Mouse (Mus musculus) liver, embryonic 15.5 days (tissue): ENCODE results near the gene Dnajc17. TPM values are rescaled to one million over a fixed set of nuclear protein-coding genes. Genes with fewer than 3 reads are reported as not detected.

Source experiments
- ATAC-seq: fragments of 200-750 bp; cut with Nextera tagmentation; 2 replicates; pipeline ENCODE4 v1.8.0; 2017; ENCODE audit warnings: moderate number of reproducible peaks, mild to moderate bottlenecking, moderate library complexity; ENCODE audit not compliant: insufficient read depth
- H3K27ac ChIP-seq: fragments of 300-500 bp; sonication (generic); replicated peaks from 2 replicates; pipeline ENCODE4 v1.5.1; 2015; ENCODE audit warnings: mild to moderate bottlenecking, inconsistent platforms
- H3K27me3 ChIP-seq: fragments of 300-500 bp; sonication (generic); 2 replicates; pipeline ENCODE4 v1.6.1; 2015; ENCODE audit warnings: mild to moderate bottlenecking, inconsistent platforms
- H3K36me3 ChIP-seq: fragments of 300-500 bp; sonication (generic); replicated peaks from 2 replicates; pipeline ENCODE4 v1.6.1; 2015; ENCODE audit warnings: moderate library complexity, mild to moderate bottlenecking, inconsistent platforms
- H3K4me1 ChIP-seq: fragments of 300-500 bp; sonication (generic); replicated peaks from 2 replicates; pipeline ENCODE4 v1.6.1; 2015; ENCODE audit warnings: inconsistent platforms
- H3K4me2 ChIP-seq: fragments of 300-500 bp; sonication (generic); 2 replicates; pipeline ENCODE4 v1.6.1; 2015; ENCODE audit warnings: moderate library complexity, mild to moderate bottlenecking, inconsistent platforms
- H3K4me3 ChIP-seq: fragments of 300-500 bp; sonication (generic); replicated peaks from 2 replicates; pipeline ENCODE4 v1.5.1; 2015; ENCODE audit warnings: mild to moderate bottlenecking, inconsistent platforms
- H3K9ac ChIP-seq: fragments of 300-500 bp; sonication (generic); 2 replicates; pipeline ENCODE4 v1.6.1; 2015; ENCODE audit warnings: moderate library complexity, mild to moderate bottlenecking, inconsistent platforms
- H3K9me3 ChIP-seq: fragments of 300-500 bp; sonication (generic); replicated peaks from 2 replicates; pipeline ENCODE4 v1.6.1; 2016; ENCODE audit warnings: inconsistent platforms
- WGBS: fragments of 180-500 bp; shearing (Covaris S2); methylation state at CpG from one replicate; pipeline ENCODE4 v1.1.7; 2015; ENCODE audit warnings: mixed read lengths; ENCODE audit not compliant: insufficient replicate concordance; 5-methylcytosine and 5-hydroxymethylcytosine counted together
- polyA plus RNA-seq: library from polyadenylated mRNA; unstranded; fragments of >200 nt; fragmentation: Nextera tagmentation; extraction: Ambion mirVana; gene quantifications from 2 replicates; pipeline ENCODE4 v1.2.1, GENCODE M21; 2015

Gene Dnajc17
- polyA plus RNA-seq, 1 experiment from 2014 or later, result 7.0 TPM

- H3K27me3 ChIP-seq, result no peaks in the 10 kb centered on the region
- no peak overlapping the region for H3K4me2 ChIP-seq
- H3K36me3 ChIP-seq, result no peaks in the 10 kb centered on the region
- no peak for ATAC-seq
- H3K27ac ChIP-seq, result no peak overlapping the region
- H3K4me3 ChIP-seq, result no peak overlapping the region
- H3K9me3 ChIP-seq, result no peaks in the 10 kb centered on the region
- WGBS, result 62% methylated on average over 4 of the region's 4 CpGs
- H3K4me1 ChIP-seq, result peaks cover 10% of the 10 kb centered on the region; the same call in 1 of the 2 replicates
- no peak overlapping the region for H3K9ac ChIP-seq
These were observed 12.1 kb downstream of the Dnajc17 start for GRCm38 (mm10) chr2:119196316-119197108.

GRCm38 (mm10) chr2:119194140-119194539 lies 14.5 kb downstream of the Dnajc17 start:
- H3K4me3 ChIP-seq, result no peak overlapping the region
- H3K4me1 ChIP-seq, result peaks cover 12% of the 10 kb centered on the region
- H3K9me3 ChIP-seq, result no peaks in the 10 kb centered on the region
- WGBS, result 68% methylated on average over 5 of the region's 5 CpGs
- no peaks in the 10 kb centered on the region for H3K36me3 ChIP-seq
- no peak overlapping the region for H3K27ac ChIP-seq
- no peak overlapping the region for H3K4me2 ChIP-seq
- no peaks in the 10 kb centered on the region for H3K27me3 ChIP-seq
- no peak overlapping the region for H3K9ac ChIP-seq
- no peak for ATAC-seq

GRCm38 (mm10) chr2:119190969-119191368 lies 17.6 kb downstream of the Dnajc17 start:
- no peaks in the 10 kb centered on the region for H3K36me3 ChIP-seq
- ATAC-seq, result no peak
- H3K4me3 ChIP-seq, result no peak overlapping the region
- H3K27me3 ChIP-seq, result no peaks in the 10 kb centered on the region
- H3K9ac ChIP-seq, result no peak overlapping the region
- H3K4me2 ChIP-seq, result no peak overlapping the region
- H3K4me1 ChIP-seq, result peaks cover 8% of the 10 kb centered on the region
- H3K27ac ChIP-seq, result no peak overlapping the region
- WGBS, result 59% methylated on average over 5 of the region's 5 CpGs
- H3K9me3 ChIP-seq, result no peaks in the 10 kb centered on the region

- peak overlapping the region; percentile 87 for H3K4me2 ChIP-seq
- peak overlapping the region; percentile 49 for H3K9ac ChIP-seq
- no peaks in the 10 kb centered on the region for H3K9me3 ChIP-seq
- H3K4me1 ChIP-seq, result peaks cover 8% of the 10 kb centered on the region
- WGBS, result 5% methylated on average over 15 of the region's 15 CpGs
- peak; percentile 90 for ATAC-seq
- H3K27me3 ChIP-seq, result no peaks in the 10 kb centered on the region
- peak overlapping the region; percentile 54 for H3K4me3 ChIP-seq
- peaks cover 10% of the 10 kb centered on the region for H3K36me3 ChIP-seq
- H3K27ac ChIP-seq, result 0 out of 2 replicates have a peak overlapping the region, but pooled peaks have one; percentile 15
These were observed 19.4 kb downstream of the Dnajc17 start for GRCm38 (mm10) chr2:119189029-119189710.

GRCm38 (mm10) chr2:119182914-119183313 lies 25.7 kb downstream of the Dnajc17 start:
- Histone ChIP-seq H3K4me3 (no peak overlapping the region), H3K27ac (no peak overlapping the region), H3K9ac (no peak overlapping the region), H3K27me3 (no peaks in the 10 kb centered on the region), H3K36me3 (peaks cover 37% of the 10 kb centered on the region), H3K4me1 (no peaks in the 10 kb centered on the region), H3K4me2 (no peak overlapping the region), H3K9me3 (no peaks in the 10 kb centered on the region)
- no peak for ATAC-seq
- 69% methylated on average over 7 of the region's 7 CpGs for WGBS

GRCm38 (mm10) chr2:119177384-119177939 lies 31.1 kb downstream of the Dnajc17 start:
- Histone ChIP-seq H3K27me3 (no peaks in the 10 kb centered on the region), H3K4me2 (no peak overlapping the region), H3K27ac (no peak overlapping the region), H3K36me3 (0 out of 2 replicates have a peak, but pooled peaks cover 13% of the 10 kb centered on the region), H3K4me3 (no peak overlapping the region), H3K9ac (no peak overlapping the region), H3K4me1 (peaks cover 19% of the 10 kb centered on the region), H3K9me3 (no peaks in the 10 kb centered on the region)
- ATAC-seq, result no peak
- WGBS, result 74% methylated on average over 5 of the region's 5 CpGs

GRCm38 (mm10) chr2:119176761-119177160 lies 31.8 kb downstream of the Dnajc17 start:
- no peak overlapping the region for H3K4me2 ChIP-seq
- no peaks in the 10 kb centered on the region for H3K27me3 ChIP-seq
- peaks cover 26% of the 10 kb centered on the region for H3K4me1 ChIP-seq
- WGBS, result 50% methylated on average over 3 of the region's 3 CpGs
- H3K9me3 ChIP-seq, result no peaks in the 10 kb centered on the region
- H3K4me3 ChIP-seq, result no peak overlapping the region
- 0 out of 2 replicates have a peak, but pooled peaks cover 19% of the 10 kb centered on the region for H3K36me3 ChIP-seq
- no peak overlapping the region for H3K9ac ChIP-seq
- ATAC-seq, result no peak
- no peak overlapping the region for H3K27ac ChIP-seq

GRCm38 (mm10) chr2:119175614-119176013 lies 33.0 kb downstream of the Dnajc17 start:
- no peak overlapping the region for H3K4me2 ChIP-seq
- H3K9me3 ChIP-seq, result no peaks in the 10 kb centered on the region
- H3K4me1 ChIP-seq, result peaks cover 26% of the 10 kb centered on the region
- H3K9ac ChIP-seq, result no peak overlapping the region
- ATAC-seq, result no peak
- 0 out of 2 replicates have a peak, but pooled peaks cover 20% of the 10 kb centered on the region for H3K36me3 ChIP-seq
- H3K27ac ChIP-seq, result no peak overlapping the region; the same call in 1 of the 2 replicates
- no peak overlapping the region for H3K4me3 ChIP-seq
- no peaks in the 10 kb centered on the region for H3K27me3 ChIP-seq
- WGBS, result 51% methylated on average over 6 of the region's 6 CpGs

GRCm38 (mm10) chr2:119174866-119175265 lies 33.7 kb downstream of the Dnajc17 start:
- no peak overlapping the region for H3K27ac ChIP-seq
- H3K9me3 ChIP-seq, result no peaks in the 10 kb centered on the region
- H3K4me2 ChIP-seq, result no peak overlapping the region
- peaks cover under 1% of the 10 kb centered on the region; the same call in 1 of the 2 replicates for H3K27me3 ChIP-seq
- peaks cover 26% of the 10 kb centered on the region for H3K4me1 ChIP-seq
- no peak overlapping the region for H3K9ac ChIP-seq
- no peak overlapping the region for H3K4me3 ChIP-seq
- H3K36me3 ChIP-seq, result 0 out of 2 replicates have a peak, but pooled peaks cover 16% of the 10 kb centered on the region
- 75% methylated on average over 14 of the region's 14 CpGs for WGBS
- no peak for ATAC-seq

- 58% methylated on average over 8 of the region's 8 CpGs for WGBS
- no peak for ATAC-seq
- H3K9me3 ChIP-seq, result no peaks in the 10 kb centered on the region
- no peak within 1 kb of the TSS for H3K9ac ChIP-seq
- peaks cover 8% of the 10 kb centered on the region for H3K27me3 ChIP-seq
- no peak within 1 kb of the TSS for H3K4me3 ChIP-seq
- no peak within 1 kb of the TSS for H3K27ac ChIP-seq
- peaks cover 29% of the 10 kb centered on the region for H3K4me1 ChIP-seq
- peak within 1 kb of the TSS; percentile 44; the same call in 1 of the 2 replicates for H3K4me2 ChIP-seq
- H3K36me3 ChIP-seq, result 0 out of 2 replicates have a peak, but pooled peaks cover 16% of the 10 kb centered on the region
These were observed 34.5 kb downstream of the Dnajc17 start, which contains the start of gene Gm14137 for GRCm38 (mm10) chr2:119173991-119174651. Gm14137 (plus strand) TSS chr2:119174509.
